Mouse (Mus musculus): ENCODE results near the gene Htr1d. TPM values are rescaled to one million over a fixed set of nuclear protein-coding genes. Genes with fewer than 3 reads are reported as not detected.

Gene Htr1d
- polyA plus RNA-seq (2014; fragmentation: Nextera tagmentation; extraction: Ambion mirVana), result 0.34 and 0.69 TPM in 2 replicates

GRCm38 (mm10) chr4:136423224-136423623, at the start of gene Htr1d:
Gene Htr1d, plus strand, starts transcription at chr4:136423524.
- peak; percentile 86 for DNase-seq (ENCODE audit: low spot score, missing footprints)
- Histone ChIP-seq H3K4me3 (ENCODE audit: low read depth, low read length) (peak within 1 kb of the TSS; percentile 44), H3K27me3 (ENCODE audit: control insufficient read depth, insufficient read depth, low read length) (peaks cover 28% of the 10 kb centered on the region), H3K4me1 (ENCODE audit: control insufficient read depth, insufficient read depth, low read length) (peaks cover 13% of the 10 kb centered on the region), H3K4me2 (peak within 1 kb of the TSS; percentile 80), H3K27ac (ENCODE audit: low read depth, low read length) (no peak within 1 kb of the TSS), H3K36me3 (ENCODE audit: control insufficient read depth, insufficient read depth, low read length) (no peaks in the 10 kb centered on the region), H3K9ac (ENCODE audit: low read length) (peak within 1 kb of the TSS; percentile 51), H3K9me3 (ENCODE audit: control insufficient read depth, low read length) (no peaks in the 10 kb centered on the region)
- 79% methylated on average over 9 of the region's 9 CpGs for WGBS
- no peak for ATAC-seq (ENCODE audit: low FRiP score)

DNA sequence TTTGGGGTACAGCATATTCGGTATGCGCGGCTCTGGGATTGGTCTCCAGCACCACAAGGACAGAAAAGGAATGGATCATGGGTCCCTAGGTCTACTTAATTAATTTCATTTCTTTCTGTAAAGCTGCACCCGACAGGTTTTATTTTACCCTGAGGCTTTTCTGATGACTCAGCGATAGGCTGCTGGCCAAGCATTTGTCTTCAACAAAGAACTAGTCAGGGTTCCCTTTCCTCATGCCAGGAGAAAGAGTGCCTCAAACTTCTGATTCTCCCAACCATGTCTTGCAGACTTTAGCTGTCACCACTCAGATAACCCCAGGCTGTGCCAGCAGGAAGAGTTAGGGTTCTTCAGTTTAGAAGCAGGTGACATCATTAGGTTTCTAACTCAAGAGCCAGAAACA, 46.3 kb upstream of the Htr1d start:
- H3K9ac ChIP-seq (ENCODE audit: low read length), result no peak overlapping the region
- H3K9me3 ChIP-seq (ENCODE audit: control insufficient read depth, low read length), result no peaks in the 10 kb centered on the region
- ATAC-seq (ENCODE audit: low FRiP score) (no peak), DNase-seq (ENCODE audit: low spot score, missing footprints) (no peak)
- H3K4me3 ChIP-seq (ENCODE audit: low read depth, low read length), result no peak overlapping the region
- no peak overlapping the region for H3K27ac ChIP-seq (ENCODE audit: low read depth, low read length)
- H3K4me2 ChIP-seq, result no peak overlapping the region
- H3K36me3 ChIP-seq (ENCODE audit: control insufficient read depth, insufficient read depth, low read length), result no peaks in the 10 kb centered on the region
- WGBS, result 90% methylated on average over 5 of the region's 5 CpGs
- no peaks in the 10 kb centered on the region for H3K27me3 ChIP-seq (ENCODE audit: control insufficient read depth, insufficient read depth, low read length)
- peaks cover 9% of the 10 kb centered on the region for H3K4me1 ChIP-seq (ENCODE audit: control insufficient read depth, insufficient read depth, low read length)

DNA sequence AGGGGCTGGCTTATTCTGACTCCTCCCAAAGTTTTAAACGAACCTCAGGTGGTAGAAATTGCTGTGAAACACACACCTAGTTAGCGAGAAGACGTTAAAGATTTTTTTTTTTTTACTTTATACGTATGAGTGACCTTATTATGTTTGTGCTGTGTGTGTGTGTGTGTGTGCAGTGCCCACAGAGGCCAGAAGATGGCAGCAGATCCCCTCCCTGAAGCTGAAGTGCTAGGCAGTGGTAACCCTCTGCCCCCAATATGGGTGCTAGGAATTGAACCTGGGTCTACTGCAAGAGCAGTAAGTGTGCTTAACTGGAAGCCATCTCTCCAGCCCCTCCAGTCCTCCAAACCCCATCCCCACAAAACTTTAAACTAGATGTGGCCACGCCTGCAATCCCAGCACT, 40.3 kb upstream of the Htr1d start:
- Histone ChIP-seq H3K4me2 (no peak overlapping the region), H3K9me3 (ENCODE audit: control insufficient read depth, low read length) (no peaks in the 10 kb centered on the region), H3K4me3 (ENCODE audit: low read depth, low read length) (no peak overlapping the region), H3K36me3 (ENCODE audit: control insufficient read depth, insufficient read depth, low read length) (no peaks in the 10 kb centered on the region), H3K9ac (ENCODE audit: low read length) (no peak overlapping the region), H3K27ac (ENCODE audit: low read depth, low read length) (no peak overlapping the region), H3K4me1 (ENCODE audit: control insufficient read depth, insufficient read depth, low read length) (no peaks in the 10 kb centered on the region), H3K27me3 (ENCODE audit: control insufficient read depth, insufficient read depth, low read length) (no peaks in the 10 kb centered on the region)
- WGBS, result 85% methylated on average over 5 of the region's 5 CpGs
- ATAC-seq (ENCODE audit: low FRiP score), result no peak
- DNase-seq (ENCODE audit: low spot score, missing footprints), result no peak

DNA sequence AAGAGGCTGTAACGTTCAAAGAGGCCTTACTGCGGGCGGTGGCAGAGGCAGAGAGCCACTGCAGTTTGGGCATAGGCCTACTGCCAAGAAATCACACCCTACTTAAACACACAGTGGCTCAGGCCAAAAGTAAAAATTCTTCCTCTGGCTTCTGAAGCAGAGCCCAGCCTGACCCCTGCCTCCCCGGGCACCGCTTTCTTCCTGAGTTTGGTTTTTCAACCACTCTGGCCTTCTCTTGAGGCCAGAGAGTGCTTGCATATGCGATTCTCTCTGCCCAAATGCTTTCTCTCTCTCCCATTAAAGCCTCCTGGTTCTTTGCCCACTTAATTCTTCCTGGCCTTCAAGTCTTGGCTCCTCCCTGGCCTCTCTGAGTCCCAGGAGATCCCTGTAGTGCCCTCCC, 39.5 kb upstream of the Htr1d start:
- H3K27ac ChIP-seq (ENCODE audit: low read depth, low read length), result no peak overlapping the region
- no peaks in the 10 kb centered on the region for H3K27me3 ChIP-seq (ENCODE audit: control insufficient read depth, insufficient read depth, low read length)
- H3K36me3 ChIP-seq (ENCODE audit: control insufficient read depth, insufficient read depth, low read length), result no peaks in the 10 kb centered on the region
- ATAC-seq (ENCODE audit: low FRiP score), result no peak
- no peak overlapping the region for H3K4me3 ChIP-seq (ENCODE audit: low read depth, low read length)
- no peaks in the 10 kb centered on the region for H3K9me3 ChIP-seq (ENCODE audit: control insufficient read depth, low read length)
- no peak for DNase-seq (ENCODE audit: low spot score, missing footprints)
- H3K4me2 ChIP-seq, result no peak overlapping the region
- no peaks in the 10 kb centered on the region for H3K4me1 ChIP-seq (ENCODE audit: control insufficient read depth, insufficient read depth, low read length)
- no peak overlapping the region for H3K9ac ChIP-seq (ENCODE audit: low read length)
- 83% methylated on average over 6 of the region's 6 CpGs for WGBS

DNA sequence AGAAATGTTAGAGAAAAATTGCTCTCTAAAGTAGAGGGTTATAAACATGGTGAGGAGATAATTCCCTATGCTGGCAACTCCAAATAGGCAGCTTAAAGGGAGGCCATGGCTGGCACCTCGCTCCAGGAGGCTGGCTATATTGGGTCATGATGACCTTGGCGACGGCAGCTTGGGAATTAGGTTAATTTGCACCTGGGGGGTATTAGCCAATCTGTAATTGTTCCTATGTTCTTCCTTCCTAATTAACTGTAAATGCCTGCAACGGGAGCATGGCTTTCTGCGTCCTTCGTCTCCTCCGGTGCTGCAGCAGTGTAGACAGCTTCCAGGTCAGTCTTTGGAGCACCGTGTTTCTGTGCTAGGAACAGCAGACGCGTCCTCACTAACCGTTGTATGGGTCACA, 36.1 kb upstream of the Htr1d start:
- Histone ChIP-seq H3K4me3 (ENCODE audit: low read depth, low read length) (no peak overlapping the region), H3K36me3 (ENCODE audit: control insufficient read depth, insufficient read depth, low read length) (no peaks in the 10 kb centered on the region), H3K27me3 (ENCODE audit: control insufficient read depth, insufficient read depth, low read length) (no peaks in the 10 kb centered on the region), H3K4me2 (no peak overlapping the region), H3K9ac (ENCODE audit: low read length) (no peak overlapping the region), H3K4me1 (ENCODE audit: control insufficient read depth, insufficient read depth, low read length) (no peaks in the 10 kb centered on the region), H3K27ac (ENCODE audit: low read depth, low read length) (no peak overlapping the region), H3K9me3 (ENCODE audit: control insufficient read depth, low read length) (no peaks in the 10 kb centered on the region)
- 75% methylated on average over 11 of the region's 11 CpGs for WGBS
- ATAC-seq (ENCODE audit: low FRiP score), result no peak
- DNase-seq (ENCODE audit: low spot score, missing footprints), result no peak

GRCm38 (mm10) chr4:136401806-136402205, 21.5 kb upstream of the Htr1d start:
- no peaks in the 10 kb centered on the region for H3K4me1 ChIP-seq (ENCODE audit: control insufficient read depth, insufficient read depth, low read length)
- H3K27ac ChIP-seq (ENCODE audit: low read depth, low read length), result no peak overlapping the region
- H3K4me3 ChIP-seq (ENCODE audit: low read depth, low read length), result no peak overlapping the region
- H3K4me2 ChIP-seq, result no peak overlapping the region
- H3K9me3 ChIP-seq (ENCODE audit: control insufficient read depth, low read length), result no peaks in the 10 kb centered on the region
- no peaks in the 10 kb centered on the region for H3K36me3 ChIP-seq (ENCODE audit: control insufficient read depth, insufficient read depth, low read length)
- ATAC-seq (ENCODE audit: low FRiP score) (no peak), DNase-seq (ENCODE audit: low spot score, missing footprints) (no peak)
- no peak overlapping the region for H3K9ac ChIP-seq (ENCODE audit: low read length)
- 89% methylated on average over 10 of the region's 10 CpGs for WGBS
- no peaks in the 10 kb centered on the region for H3K27me3 ChIP-seq (ENCODE audit: control insufficient read depth, insufficient read depth, low read length)

DNA sequence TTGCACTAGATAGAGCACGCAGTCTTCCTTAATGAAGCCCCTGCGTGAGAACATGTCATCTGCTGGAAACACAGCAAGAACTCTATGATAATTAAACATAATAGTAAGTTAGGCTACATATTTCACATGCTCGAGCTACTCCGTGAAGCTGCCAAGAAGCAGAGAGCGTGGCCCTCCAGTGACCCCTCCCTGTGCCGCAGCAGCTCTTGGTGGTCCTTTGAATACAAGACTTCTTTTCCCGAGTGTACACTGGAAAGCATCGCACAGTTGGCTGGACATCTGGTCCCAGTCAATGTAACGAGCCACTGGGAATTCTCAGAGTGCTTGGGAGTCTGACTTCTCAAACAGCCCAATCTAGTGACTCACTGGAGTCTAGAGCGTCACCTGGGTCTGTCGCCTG, 15.5 kb upstream of the Htr1d start:
- no peaks in the 10 kb centered on the region for H3K36me3 ChIP-seq (ENCODE audit: control insufficient read depth, insufficient read depth, low read length)
- WGBS, result 81% methylated on average over 11 of the region's 11 CpGs
- H3K4me1 ChIP-seq (ENCODE audit: control insufficient read depth, insufficient read depth, low read length), result no peaks in the 10 kb centered on the region
- no peak overlapping the region for H3K4me3 ChIP-seq (ENCODE audit: low read depth, low read length)
- no peak overlapping the region for H3K9ac ChIP-seq (ENCODE audit: low read length)
- H3K4me2 ChIP-seq, result no peak overlapping the region
- ATAC-seq (ENCODE audit: low FRiP score) (no peak), DNase-seq (ENCODE audit: low spot score, missing footprints) (no peak)
- H3K27ac ChIP-seq (ENCODE audit: low read depth, low read length), result no peak overlapping the region
- H3K27me3 ChIP-seq (ENCODE audit: control insufficient read depth, insufficient read depth, low read length), result no peaks in the 10 kb centered on the region
- H3K9me3 ChIP-seq (ENCODE audit: control insufficient read depth, low read length), result no peaks in the 10 kb centered on the region

- no peak for DNase-seq (ENCODE audit: low spot score, missing footprints)
- Histone ChIP-seq H3K4me3 (ENCODE audit: low read depth, low read length) (no peak overlapping the region), H3K27ac (ENCODE audit: low read depth, low read length) (no peak overlapping the region), H3K36me3 (ENCODE audit: control insufficient read depth, insufficient read depth, low read length) (no peaks in the 10 kb centered on the region), H3K4me2 (no peak overlapping the region), H3K9ac (ENCODE audit: low read length) (no peak overlapping the region), H3K27me3 (ENCODE audit: control insufficient read depth, insufficient read depth, low read length) (no peaks in the 10 kb centered on the region), H3K9me3 (ENCODE audit: control insufficient read depth, low read length) (no peaks in the 10 kb centered on the region), H3K4me1 (ENCODE audit: control insufficient read depth, insufficient read depth, low read length) (no peaks in the 10 kb centered on the region)
- no peak for ATAC-seq (ENCODE audit: low FRiP score)
- 80% methylated on average over 10 of the region's 10 CpGs for WGBS
Measured at GRCm38 (mm10) chr4:136411995-136412765, 11.1 kb upstream of the Htr1d start.

DNA sequence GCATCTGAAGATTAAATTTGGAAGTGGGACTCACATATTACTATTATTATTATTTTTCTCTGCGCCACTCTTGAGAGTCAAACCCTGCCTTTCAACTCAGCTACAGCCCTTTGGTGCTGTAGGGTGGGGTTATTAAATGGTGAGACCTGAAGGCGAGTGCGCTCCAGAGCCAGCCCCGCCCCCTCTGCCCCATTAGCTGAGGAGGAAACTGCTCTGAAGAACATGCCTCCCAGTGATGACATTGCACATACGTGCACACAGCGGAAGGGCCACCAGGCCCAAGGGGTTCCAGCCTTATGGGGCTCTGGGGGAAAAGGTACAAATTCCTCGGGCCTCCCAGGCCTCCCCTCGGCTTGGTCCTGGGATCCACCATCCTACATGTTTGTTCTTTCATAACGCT, 7.8 kb upstream of the Htr1d start:
- no peak for ATAC-seq (ENCODE audit: low FRiP score)
- no peak for DNase-seq (ENCODE audit: low spot score, missing footprints)
- no peak overlapping the region for H3K9ac ChIP-seq (ENCODE audit: low read length)
- no peaks in the 10 kb centered on the region for H3K36me3 ChIP-seq (ENCODE audit: control insufficient read depth, insufficient read depth, low read length)
- H3K27ac ChIP-seq (ENCODE audit: low read depth, low read length), result no peak overlapping the region
- no peak overlapping the region for H3K4me3 ChIP-seq (ENCODE audit: low read depth, low read length)
- H3K4me2 ChIP-seq, result no peak overlapping the region
- no peaks in the 10 kb centered on the region; the same call in 1 of the 2 replicates for H3K27me3 ChIP-seq (ENCODE audit: control insufficient read depth, insufficient read depth, low read length)
- H3K4me1 ChIP-seq (ENCODE audit: control insufficient read depth, insufficient read depth, low read length), result no peaks in the 10 kb centered on the region
- WGBS, result 89% methylated on average over 9 of the region's 9 CpGs
- H3K9me3 ChIP-seq (ENCODE audit: control insufficient read depth, low read length), result no peaks in the 10 kb centered on the region
